Mouse (Mus musculus) testis, adult 2 months (tissue): ENCODE results near the gene Etfbkmt.

Source experiments
- CTCF ChIP-seq: fragments of 200-500 bp; IDR thresholded peaks from 2 replicates; pipeline ENCODE4 v1.5.1; 2012; ENCODE audit warnings: low read depth, mild to moderate bottlenecking, inconsistent platforms, low read length, moderate library complexity; ENCODE audit not compliant: control insufficient read depth, insufficient read depth, insufficient replicate concordance
- POLR2A ChIP-seq: fragments of 200-500 bp; IDR thresholded peaks from 2 replicates; pipeline ENCODE4 v1.6.1; 2012; ENCODE audit warnings: low read depth, mild to moderate bottlenecking, inconsistent platforms, low read length, moderate library complexity; ENCODE audit not compliant: control insufficient read depth

DNA sequence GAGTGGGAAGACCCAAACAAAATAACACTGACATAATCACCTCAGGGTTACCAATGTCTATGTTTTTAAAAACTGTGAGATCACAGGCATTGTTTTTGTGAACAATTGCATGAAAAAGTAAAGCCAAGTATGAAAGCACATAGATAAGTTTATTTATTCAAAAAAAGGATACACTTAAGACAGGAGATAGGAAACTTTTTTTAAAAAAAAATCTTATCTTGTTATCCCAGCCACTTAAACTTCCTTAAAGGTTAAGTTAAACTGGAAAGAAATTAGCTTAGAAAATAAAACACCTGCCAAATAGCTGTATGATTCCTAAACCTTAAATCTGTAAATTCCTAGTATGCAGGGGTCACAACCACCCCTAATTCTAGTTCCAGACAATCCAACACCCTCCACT is 40.7 kb upstream of the Etfbkmt start:
- no peak for TF ChIP-seq POLR2A
- no peak for TF ChIP-seq CTCF
